Mouse (Mus musculus): ENCODE measurements around the gene Ackr1. TPM values are rescaled to one million over a fixed set of nuclear protein-coding genes. Genes with fewer than 3 reads are reported as not detected.
A peak's percentile ranks its signal among the peaks of the same experiment; 100 is the strongest.

Ackr1 gene
- not detected in 3 replicates for total RNA-seq (2017)

DNA sequence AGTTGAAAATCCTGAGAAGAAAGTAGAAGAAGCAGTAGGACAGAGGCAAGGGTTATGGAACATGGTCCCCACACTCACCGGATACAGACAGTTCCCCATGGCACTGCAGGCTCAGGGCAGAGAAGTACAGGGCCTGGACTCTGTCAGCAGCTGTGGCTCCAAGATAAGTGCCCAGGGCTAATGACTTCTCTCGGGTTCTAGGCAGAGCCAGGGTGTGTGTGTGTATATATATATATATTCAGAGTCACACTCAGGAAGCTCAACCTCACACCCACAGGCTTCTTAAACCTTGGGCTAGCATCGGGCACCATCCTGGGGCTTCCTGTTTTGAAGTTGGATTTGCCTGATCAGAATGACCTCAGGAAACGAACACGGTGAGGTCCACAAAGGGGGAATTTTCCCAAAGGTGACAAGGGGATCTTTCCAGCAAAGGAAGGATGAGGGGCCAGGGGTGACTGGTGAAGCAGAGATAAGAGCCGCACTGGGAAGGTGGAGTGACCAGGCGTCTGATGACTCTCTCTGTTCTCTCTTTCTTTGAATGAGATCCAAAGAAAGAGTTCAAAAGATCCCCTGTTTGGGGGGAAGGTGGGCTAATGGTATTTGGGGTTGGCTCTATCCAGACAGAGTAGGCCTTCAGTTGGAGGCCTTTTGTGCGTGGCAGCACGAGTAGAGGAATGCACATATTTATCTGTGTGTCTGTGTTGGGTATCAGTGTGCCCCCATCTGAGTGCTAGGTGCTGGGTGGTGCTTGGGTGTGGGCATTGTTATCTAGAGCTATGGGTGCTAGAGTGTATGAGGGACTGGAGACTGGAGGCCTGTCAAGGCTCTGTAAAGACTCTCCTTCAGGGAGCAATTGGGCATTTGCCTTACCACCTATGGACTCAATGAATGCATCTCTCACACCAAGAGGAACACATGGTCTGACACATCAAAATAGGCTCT, at the start of gene Ackr1:
Ackr1 (minus strand) TSS at position 439 of the 942 bp plus-strand sequence.
- no peak for ATAC-seq (replicated peaks; ENCODE audit: insufficient number of reproducible peaks, low FRiP score, low TSS enrichment, poor library complexity, severe bottlenecking)

DNA sequence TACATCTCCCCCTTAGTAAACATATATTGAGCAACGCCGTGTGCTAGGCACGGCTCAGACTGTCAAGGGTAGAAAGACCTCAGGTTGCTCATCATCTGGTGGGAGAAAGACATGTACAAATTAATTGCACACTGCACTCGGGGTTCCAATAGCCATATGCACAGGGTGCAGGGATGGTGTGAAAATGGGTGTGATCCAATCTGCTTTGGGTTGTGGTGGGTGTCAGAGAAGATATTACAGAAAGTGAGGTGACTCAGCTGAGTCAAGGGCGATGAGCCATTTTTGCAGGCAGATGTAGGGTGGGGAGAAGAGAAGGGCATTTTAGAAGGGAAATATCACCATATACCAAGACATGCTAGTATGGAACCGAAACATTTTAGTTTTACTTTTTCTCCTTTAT, 47.9 kb upstream of the Ackr1 start:
- ATAC-seq (replicated peaks; ENCODE audit: insufficient number of reproducible peaks, low FRiP score, low TSS enrichment, poor library complexity, severe bottlenecking): no peak

DNA sequence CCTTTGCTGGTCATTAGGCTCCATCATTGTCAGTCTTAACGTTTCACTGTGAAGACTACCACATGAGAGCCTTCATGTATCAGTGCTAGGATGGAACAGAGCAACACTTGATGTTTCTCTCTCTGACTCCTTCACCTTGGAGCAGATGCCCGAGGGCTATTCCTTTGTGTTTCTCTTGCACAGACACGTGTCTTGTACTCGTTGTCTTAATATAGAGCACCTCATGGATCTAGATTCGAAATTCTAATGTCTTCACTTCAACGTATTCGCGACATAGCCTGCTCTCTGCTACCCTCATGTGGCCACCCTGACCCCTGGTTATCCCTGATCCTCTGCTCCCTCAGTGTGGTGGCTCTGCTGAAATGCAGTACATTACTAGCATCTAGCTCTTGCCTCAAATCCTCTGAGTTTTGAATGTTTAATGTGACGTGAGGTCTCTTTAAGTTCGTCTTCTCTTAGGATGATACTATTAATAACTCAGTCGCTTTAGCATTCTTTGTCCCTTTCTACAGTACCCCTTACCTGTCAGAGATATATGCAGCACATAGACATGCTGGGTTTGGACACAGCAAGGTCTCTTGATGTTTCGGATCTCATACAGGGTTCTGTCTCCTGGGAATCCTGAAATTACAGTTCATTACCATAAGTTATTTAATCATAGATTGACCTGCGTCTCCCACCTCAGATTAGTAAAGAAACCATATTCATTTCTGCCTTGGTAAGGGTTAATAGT, 44.0 kb upstream of the Ackr1 start:
- peak; percentile 86 for ATAC-seq (replicated peaks; ENCODE audit: insufficient number of reproducible peaks, low FRiP score, low TSS enrichment, poor library complexity, severe bottlenecking)

DNA sequence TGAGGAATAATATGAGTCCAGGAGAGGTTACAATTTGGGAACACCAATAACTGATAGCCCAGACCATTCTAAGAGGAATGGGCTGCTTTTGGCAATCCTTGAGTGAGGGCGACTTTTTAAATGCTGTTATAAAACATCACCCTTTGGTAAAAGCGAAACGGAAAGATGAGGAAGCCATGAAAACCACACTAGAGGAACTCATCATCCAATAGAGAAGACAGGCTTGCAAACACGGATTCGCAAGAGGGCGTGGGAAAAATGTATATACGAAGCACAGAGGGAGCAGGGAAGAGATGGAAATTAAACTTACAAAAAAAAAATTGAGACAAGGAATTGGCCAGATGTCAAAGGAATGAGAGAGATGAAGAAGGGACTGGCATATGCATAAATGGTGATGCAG, 40.5 kb upstream of the Ackr1 start:
- ATAC-seq (replicated peaks; ENCODE audit: insufficient number of reproducible peaks, low FRiP score, low TSS enrichment, poor library complexity, severe bottlenecking): peak; percentile 43; the same call in 1 of the 2 replicates

DNA sequence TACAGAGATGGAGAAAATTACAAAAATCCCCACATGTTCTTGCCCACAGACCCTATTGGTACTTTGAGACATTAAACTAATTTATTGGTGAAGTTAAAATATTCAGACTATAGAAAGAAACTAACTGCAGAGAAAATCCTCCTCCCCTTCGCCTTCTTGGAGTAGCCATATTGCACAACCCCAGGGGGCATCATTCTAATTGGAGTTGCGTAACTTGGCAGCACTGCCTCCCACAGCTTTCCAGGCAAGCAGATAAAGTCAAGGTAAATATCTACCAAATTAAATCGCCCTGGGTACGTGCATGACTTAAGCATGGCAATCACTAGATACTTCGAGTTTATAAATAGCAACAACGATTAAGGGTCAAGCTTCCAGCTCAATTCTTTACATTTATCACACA, 38.0 kb upstream of the Ackr1 start:
- ATAC-seq (replicated peaks; ENCODE audit: insufficient number of reproducible peaks, low FRiP score, low TSS enrichment, poor library complexity, severe bottlenecking): no peak

DNA sequence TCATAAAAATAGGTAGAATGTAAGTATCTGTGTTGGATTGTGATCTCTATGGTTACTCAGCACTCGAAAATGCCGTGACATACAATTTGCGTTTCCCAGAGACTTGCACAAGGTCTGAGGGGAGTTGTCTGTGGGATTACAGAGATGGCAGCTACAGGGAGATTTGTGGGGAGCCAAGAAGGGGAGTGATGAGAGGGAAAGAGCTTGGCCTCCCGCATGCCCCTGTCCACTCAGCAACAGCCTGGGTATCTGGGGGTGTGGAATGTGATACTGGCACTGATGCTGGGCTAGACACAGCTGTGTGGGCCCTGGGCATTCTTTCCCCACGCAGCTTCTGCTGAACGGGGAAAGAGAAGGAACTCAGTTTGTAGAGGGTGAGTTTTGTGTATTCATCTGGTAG, 36.9 kb upstream of the Ackr1 start:
- ATAC-seq (replicated peaks; ENCODE audit: insufficient number of reproducible peaks, low FRiP score, low TSS enrichment, poor library complexity, severe bottlenecking): no peak

DNA sequence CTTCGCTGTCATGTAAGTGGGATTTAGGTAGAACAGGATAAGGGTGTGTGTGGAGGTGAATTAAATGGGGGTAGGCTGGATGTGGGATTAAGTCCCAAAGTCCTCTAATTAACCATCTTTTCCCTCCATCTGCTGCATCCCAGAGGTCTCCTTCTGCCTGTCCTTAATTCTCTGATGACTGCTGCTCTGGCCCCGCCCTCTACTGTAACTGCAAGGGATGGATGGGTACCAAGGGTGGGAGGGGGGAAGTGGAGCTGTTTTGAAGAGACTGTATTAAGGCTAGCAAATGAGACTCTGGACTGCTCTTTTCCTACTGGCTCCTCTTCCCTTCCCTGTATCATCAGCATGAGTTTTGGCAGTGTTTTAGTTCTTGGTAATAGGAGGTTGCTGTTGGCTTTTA, 36.1 kb upstream of the Ackr1 start:
- ATAC-seq (replicated peaks; ENCODE audit: insufficient number of reproducible peaks, low FRiP score, low TSS enrichment, poor library complexity, severe bottlenecking): no peak

DNA sequence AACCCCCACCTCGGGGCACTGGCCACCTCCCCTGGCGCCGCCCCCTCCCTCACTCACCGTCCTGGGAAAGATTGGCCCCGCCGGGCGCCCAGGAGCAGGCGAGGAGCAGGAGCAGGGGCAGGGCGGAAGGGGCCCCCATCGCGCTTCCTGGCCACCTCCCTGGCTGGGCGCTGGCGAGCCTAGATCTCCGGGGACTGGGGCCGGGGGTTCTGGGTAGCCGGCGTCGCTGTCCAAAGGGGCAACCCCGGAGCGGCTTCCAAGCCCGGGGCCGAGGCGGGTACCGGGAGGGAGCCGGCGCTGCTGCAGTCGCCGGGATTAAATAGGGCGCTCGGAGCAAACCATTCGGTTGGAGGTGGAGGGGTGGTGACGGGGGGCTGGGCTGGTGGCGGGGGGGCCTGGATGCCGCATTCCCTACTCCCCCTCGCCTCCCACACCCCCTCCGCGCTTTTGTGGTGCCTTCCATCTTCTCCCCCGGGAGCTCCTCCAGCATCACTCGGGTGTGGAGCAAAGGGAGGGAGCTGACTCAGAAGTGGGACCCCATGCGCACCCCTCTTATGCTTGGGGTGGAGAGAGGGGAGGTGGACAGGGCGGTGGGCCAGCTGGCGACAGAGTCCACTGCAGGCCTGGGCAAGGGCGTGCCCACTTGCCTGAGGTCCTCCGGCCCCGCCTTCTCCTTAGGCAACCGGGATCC, 34.0 kb upstream of the Ackr1 start, which contains the start of gene Cadm3:
Cadm3 (minus strand) TSS at position 340 of the 691 bp plus-strand sequence.
- no peak for ATAC-seq (replicated peaks; ENCODE audit: insufficient number of reproducible peaks, low FRiP score, low TSS enrichment, poor library complexity, severe bottlenecking)

DNA sequence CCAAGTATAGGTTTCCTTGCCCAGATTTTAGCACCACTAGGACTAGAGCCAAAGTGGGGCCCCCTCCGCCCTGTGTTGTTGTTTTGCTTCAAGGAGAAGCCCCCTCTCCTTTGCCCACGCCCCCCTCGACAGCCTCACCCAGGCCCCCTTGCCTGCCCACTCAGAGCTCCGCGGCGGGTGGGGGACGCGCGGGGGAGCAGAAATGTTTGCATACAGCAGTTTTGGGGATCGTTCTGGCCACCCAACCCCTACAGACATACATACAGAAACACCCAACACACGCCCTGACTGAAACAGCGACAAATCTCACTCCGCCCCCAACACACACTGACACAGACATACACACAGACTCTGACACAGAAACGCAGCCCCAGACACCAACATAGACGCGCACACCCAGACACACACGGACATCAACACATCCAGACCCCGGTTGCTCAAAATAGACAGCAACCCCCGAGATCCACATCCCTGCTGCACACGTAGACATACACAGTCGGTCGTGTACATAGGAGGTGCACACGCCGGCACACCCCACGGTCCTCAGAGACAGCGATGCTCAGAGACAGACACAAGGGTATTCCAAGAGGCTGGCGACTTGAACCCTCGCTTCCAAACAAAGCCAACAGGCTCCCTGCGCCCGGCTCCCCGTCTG, 33.3 kb upstream of the Ackr1 start:
- peak; percentile 40; the same call in 1 of the 2 replicates for ATAC-seq (replicated peaks; ENCODE audit: insufficient number of reproducible peaks, low FRiP score, low TSS enrichment, poor library complexity, severe bottlenecking)

DNA sequence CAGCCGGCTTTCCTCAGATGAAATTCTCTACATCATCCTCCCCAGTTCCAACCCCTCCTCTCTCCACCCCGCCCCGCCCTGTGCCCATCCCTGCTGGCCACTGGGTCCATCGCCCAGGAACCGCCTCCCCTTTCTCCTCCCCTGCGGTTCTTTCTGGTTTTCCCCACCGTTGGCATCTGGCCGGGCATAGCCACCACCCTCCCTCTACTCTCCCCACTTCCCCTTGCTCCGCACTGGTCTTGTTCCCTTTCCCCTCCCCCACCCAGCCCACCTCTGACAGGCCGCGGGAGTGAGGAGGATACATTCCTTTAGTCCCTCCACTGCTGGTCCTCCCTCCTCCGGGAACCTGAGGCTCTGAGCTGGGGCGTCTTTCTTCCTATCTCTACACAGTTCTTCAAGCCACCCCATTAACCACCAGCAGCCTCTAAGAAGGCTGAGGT, 32.4 kb upstream of the Ackr1 start:
- ATAC-seq (replicated peaks; ENCODE audit: insufficient number of reproducible peaks, low FRiP score, low TSS enrichment, poor library complexity, severe bottlenecking): peak; percentile 85

DNA sequence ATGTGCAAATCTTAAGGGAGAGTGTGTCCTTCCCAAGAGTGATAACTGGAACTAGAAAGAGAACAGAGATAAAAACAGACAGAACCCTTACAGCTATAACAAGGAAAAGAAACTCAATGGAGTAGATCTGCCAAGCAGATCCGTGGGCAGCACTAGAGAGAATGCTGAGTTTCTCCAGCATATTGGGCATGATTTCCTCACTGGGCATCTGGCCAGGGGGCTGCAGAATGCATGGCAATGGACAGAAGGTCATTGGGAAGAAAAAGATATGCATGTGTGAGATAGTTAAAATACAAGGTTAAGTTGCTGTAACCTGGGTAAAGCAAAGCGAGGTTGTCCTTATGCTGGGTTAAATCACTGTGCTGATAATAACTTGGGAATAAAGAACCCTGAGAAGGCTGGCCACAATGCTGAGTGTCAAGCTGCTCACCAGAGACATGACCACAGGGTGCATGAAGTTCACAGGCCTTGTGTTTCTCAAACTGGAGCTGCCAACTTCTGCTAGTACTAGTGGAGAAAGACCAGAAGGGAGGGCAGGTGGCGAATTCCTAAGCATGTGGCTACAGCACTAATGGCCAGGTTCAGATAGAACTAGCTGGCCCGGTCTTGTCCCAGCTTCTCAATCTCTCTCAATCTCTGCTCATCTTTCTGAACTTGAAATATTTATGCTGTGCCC, 30.7 kb upstream of the Ackr1 start:
- no peak for ATAC-seq (replicated peaks; ENCODE audit: insufficient number of reproducible peaks, low FRiP score, low TSS enrichment, poor library complexity, severe bottlenecking)

DNA sequence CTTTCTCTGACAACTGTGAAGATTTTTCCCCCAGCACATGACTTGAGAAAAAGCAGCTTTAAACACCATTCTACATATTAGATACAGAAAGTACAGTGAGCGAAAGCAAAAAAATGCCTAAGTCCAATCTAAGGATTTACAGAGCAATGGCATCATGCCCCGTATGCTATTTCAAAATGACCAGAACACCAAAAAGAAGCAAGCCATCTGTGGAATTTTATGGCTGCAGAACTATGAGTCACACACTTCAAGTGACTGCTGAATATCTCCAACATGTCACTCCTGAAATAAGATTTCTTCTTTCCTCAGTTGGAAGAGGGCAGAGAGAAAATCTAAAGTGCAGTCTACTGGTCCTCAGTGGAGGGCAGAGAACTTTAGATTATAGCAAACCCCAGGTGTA, 29.9 kb upstream of the Ackr1 start:
- ATAC-seq (replicated peaks; ENCODE audit: insufficient number of reproducible peaks, low FRiP score, low TSS enrichment, poor library complexity, severe bottlenecking): no peak

DNA sequence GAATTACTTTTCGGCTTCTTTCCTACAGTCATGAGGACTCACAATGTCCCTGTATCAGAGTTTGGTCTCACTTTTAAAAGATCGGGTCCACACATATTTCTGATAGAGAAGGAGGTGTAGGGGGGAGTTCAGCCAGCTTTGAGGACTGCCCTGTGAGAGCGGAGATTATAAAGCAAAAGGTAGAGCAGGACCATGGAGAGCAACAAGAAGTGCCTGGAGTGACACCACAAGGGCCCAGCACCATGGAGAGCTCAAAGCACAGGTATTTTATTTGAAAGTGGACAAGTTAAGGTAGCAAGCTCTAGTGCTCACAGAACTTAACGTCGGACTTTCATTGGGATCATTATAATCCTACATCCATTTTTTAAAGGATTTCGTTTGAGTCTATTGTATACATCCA, 28.1 kb upstream of the Ackr1 start:
- ATAC-seq (replicated peaks; ENCODE audit: insufficient number of reproducible peaks, low FRiP score, low TSS enrichment, poor library complexity, severe bottlenecking): no peak

DNA sequence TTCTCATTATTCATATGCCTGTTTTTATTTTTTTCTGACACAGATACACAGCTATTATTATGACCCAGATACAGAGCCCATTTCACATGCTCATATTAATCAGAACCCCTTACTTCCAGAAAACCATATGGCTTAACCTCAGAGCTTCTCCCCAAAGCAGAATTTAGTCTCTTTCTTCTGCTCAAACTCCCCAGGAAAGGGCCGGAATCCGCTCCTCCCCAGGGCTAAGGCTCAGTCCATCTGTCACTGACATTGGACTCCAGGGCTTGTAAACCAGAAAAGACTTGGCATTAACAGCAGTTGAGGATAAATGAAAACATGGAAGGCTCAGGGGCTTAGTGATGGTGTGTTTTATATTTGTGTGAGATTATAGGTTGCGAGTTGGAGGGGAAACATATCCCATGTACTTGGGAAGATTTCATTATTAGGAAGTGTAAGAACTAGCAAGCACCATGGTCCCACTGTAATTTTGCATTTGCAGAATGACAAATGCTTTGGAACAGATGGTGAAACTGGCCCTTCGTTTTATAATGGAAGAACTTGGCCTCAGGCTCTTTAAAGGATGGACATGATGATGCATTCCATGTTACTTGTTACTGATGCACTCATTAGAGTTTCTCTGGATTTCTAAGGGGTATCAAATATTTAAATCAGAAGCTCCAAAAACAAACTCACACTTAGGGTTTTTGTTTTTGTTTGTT, 26.2 kb upstream of the Ackr1 start:
- ATAC-seq (replicated peaks; ENCODE audit: insufficient number of reproducible peaks, low FRiP score, low TSS enrichment, poor library complexity, severe bottlenecking): no peak

DNA sequence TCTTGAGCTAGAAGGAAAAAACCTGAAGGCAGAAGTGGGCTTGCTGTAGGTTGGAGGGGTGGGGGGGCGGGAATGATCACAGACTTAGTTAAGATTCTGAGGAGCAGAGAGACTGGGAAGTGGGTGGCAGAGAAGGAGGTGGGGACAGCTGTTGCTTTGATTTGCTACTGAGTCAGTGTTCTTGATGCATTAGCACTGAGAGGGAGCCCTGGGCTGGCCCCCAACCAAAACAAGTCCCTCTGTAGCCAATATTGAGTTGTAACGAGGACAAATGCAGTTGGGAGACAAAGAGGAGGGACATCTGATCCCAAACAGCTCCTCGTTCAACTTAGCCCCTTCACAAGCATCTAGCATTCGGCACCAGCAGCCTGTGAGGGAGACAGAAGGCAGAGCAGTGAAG, 24.2 kb upstream of the Ackr1 start:
- no peak for ATAC-seq (replicated peaks; ENCODE audit: insufficient number of reproducible peaks, low FRiP score, low TSS enrichment, poor library complexity, severe bottlenecking)

DNA sequence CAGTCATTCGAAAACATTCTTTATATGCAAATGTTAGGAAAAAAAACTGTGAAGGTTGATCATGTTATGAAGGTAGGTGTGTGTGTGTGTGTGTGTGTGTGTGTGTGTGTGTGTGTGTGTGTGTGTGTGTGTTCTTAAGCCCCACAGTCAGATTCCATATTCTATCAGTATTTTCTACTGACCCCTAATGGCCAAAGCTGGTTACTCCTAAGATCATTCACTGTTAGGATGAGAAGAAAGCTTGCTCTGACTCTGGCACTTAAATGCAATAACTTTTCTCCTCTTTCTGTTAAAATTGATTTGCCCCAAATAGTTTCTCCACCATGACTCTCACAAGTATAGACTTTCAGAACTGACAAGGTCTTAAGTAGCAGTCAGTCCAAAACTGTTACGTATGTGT, 23.1 kb upstream of the Ackr1 start:
- no peak for ATAC-seq (replicated peaks; ENCODE audit: insufficient number of reproducible peaks, low FRiP score, low TSS enrichment, poor library complexity, severe bottlenecking)

DNA sequence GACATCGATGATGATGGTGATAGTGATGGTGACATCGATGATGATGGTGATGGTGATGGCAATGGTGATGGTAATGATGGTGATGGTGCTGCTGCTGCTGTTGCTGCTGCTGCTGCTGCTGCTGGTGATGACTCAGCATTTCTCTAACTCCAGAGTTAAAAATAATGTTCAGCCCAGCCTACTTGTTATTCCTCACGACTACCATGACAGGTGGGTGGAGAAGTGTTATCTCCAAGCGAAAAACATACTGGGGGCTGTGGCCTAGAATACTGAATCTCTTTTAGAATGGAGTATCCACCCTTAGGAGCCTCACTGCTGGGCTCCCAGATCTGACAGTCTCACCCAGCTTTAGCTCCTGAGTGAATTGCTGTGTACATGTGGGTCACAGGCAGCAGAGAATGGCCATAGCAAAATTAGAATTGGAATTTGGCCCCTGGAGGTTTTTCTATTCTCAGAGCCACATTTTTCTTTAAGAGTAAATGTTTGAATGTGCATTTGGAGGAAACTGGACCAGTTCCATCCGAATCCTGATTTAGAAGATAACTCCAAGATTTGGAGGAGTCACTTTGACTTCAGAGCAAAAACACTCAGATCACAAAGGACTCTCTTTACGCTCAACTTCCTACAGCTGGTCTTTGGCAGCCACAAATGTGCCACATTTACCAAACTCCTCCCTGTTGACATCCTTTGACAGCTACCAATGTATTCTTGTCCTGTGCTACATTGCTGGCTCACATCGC, 21.7 kb upstream of the Ackr1 start:
- no peak for ATAC-seq (replicated peaks; ENCODE audit: insufficient number of reproducible peaks, low FRiP score, low TSS enrichment, poor library complexity, severe bottlenecking)

All from monocyte, adult 5-6 weeks (primary cell).